Mouse (Mus musculus) urinary bladder, adult 2 months (tissue): ENCODE measurements at regions not wholly inside any gene's neighbourhood (a gene's known extent, or its start where the extent isn't known, plus 50 kb on each side); places are given as distances from the start of the nearest gene placed in this dataset.

Experiments used
- DNase-seq: peaks from one replicate; pipeline ENCODE4 v3.0.0; 2022; ENCODE audit warnings: low spot score

GRCm38 (mm10) chrX:11487876-11488275 is 160.3 kb downstream of the H2al1j start:
- DNase-seq = no peak

- DNase-seq = no peak
Observed at GRCm38 (mm10) chrX:11490146-11490693, 162.6 kb downstream of the H2al1j start.

- no peak for DNase-seq
Observed at GRCm38 (mm10) chrX:11491235-11491634, 163.6 kb downstream of the H2al1j start.

GRCm38 (mm10) chrX:11491676-11492391 is 164.2 kb downstream of the H2al1j start:
- no peak for DNase-seq

GRCm38 (mm10) chrX:11493526-11494245 is 166.1 kb downstream of the H2al1j start:
- DNase-seq = no peak

GRCm38 (mm10) chrX:11494246-11494630 is 166.6 kb downstream of the H2al1j start:
- DNase-seq = no peak

- DNase-seq = no peak
Observed at GRCm38 (mm10) chrX:11512439-11512838, 184.8 kb downstream of the H2al1j start.

- DNase-seq = no peak
Observed at GRCm38 (mm10) chrX:11512928-11513327, 185.3 kb downstream of the H2al1j start.

- DNase-seq = no peak
Observed at GRCm38 (mm10) chrX:11523791-11524190, 196.2 kb downstream of the H2al1j start.

- DNase-seq = no peak
Observed at GRCm38 (mm10) chrX:11525326-11525725, 197.7 kb downstream of the H2al1j start.

- no peak for DNase-seq
Observed at GRCm38 (mm10) chrX:11528589-11528988, 201.0 kb downstream of the H2al1j start.

GRCm38 (mm10) chrX:11529221-11529620 is 201.6 kb downstream of the H2al1j start:
- DNase-seq = no peak

- DNase-seq = no peak
Observed at GRCm38 (mm10) chrX:11532817-11533216, 205.2 kb downstream of the H2al1j start.

GRCm38 (mm10) chrX:11533871-11534270 is 206.2 kb downstream of the H2al1j start:
- DNase-seq = no peak

GRCm38 (mm10) chrX:11541011-11541410 is 213.4 kb downstream of the H2al1j start:
- no peak for DNase-seq

- DNase-seq = no peak
Observed at GRCm38 (mm10) chrX:11550164-11550851, 222.7 kb downstream of the H2al1j start.

GRCm38 (mm10) chrX:11552177-11552576 is 224.6 kb downstream of the H2al1j start:
- DNase-seq = no peak

GRCm38 (mm10) chrX:11555035-11555570 is 227.5 kb downstream of the H2al1j start:
- DNase-seq = no peak

GRCm38 (mm10) chrX:11558260-11558659 is 230.6 kb downstream of the H2al1j start:
- no peak for DNase-seq

- DNase-seq = no peak
Observed at GRCm38 (mm10) chrX:11560550-11561276, 233.1 kb downstream of the H2al1j start.

- DNase-seq = no peak
Observed at GRCm38 (mm10) chrX:11565888-11566287, 238.3 kb downstream of the H2al1j start.
